Mouse (Mus musculus) intestine, postnatal 0 days (tissue): ENCODE data around the gene Nme8. TPM values are rescaled to one million over a fixed set of nuclear protein-coding genes. Genes with fewer than 3 reads are reported as not detected.
A peak's percentile ranks its signal among the peaks of the same experiment; 100 is the strongest.

Experiments used
- ATAC-seq: fragments of 200-750 bp; cut with Nextera tagmentation; 2 replicates; pipeline ENCODE4 v1.8.0; 2017; ENCODE audit warnings: mild to moderate bottlenecking, moderate TSS enrichment, moderate library complexity
- H3K27ac ChIP-seq: fragments of 300-500 bp; sonication (generic); 2 replicates; pipeline ENCODE4 v1.5.1; 2014; ENCODE audit warnings: mild to moderate bottlenecking, low read depth, low read length, moderate library complexity
- H3K27me3 ChIP-seq: fragments of 300-500 bp; sonication (generic); replicated peaks from 2 replicates; pipeline ENCODE4 v1.6.1; 2014; ENCODE audit warnings: low read length, mixed read lengths; ENCODE audit not compliant: control insufficient read depth, insufficient read depth
- H3K36me3 ChIP-seq: fragments of 300-500 bp; sonication (generic); 2 replicates; pipeline ENCODE4 v1.6.1; 2014; ENCODE audit warnings: mild to moderate bottlenecking, moderate library complexity; ENCODE audit not compliant: control insufficient read depth, insufficient read depth
- H3K4me1 ChIP-seq: fragments of 300-500 bp; sonication (generic); replicated peaks from 2 replicates; pipeline ENCODE4 v1.6.1; 2014; ENCODE audit warnings: antibody characterized with exemption, low read length, mixed read lengths; ENCODE audit not compliant: control insufficient read depth, insufficient read depth
- H3K4me2 ChIP-seq: fragments of 300-500 bp; sonication (generic); replicated peaks from 2 replicates; pipeline ENCODE4 v1.6.1; 2014; ENCODE audit warnings: low read depth, mild to moderate bottlenecking, moderate library complexity
- H3K4me3 ChIP-seq: fragments of 300-500 bp; sonication (generic); 2 replicates; pipeline ENCODE4 v1.5.1; 2014; ENCODE audit warnings: low read depth, low read length
- H3K9ac ChIP-seq: fragments of 300-500 bp; sonication (generic); 2 replicates; pipeline ENCODE4 v1.6.1; 2014; ENCODE audit warnings: mild to moderate bottlenecking, low read depth, low read length
- H3K9me3 ChIP-seq: fragments of 300-500 bp; sonication (generic); 2 replicates; pipeline ENCODE4 v1.6.1; 2016; ENCODE audit warnings: mixed run types; ENCODE audit not compliant: control insufficient read depth
- CTCF ChIP-seq: sonication (generic); IDR thresholded peaks from 2 replicates; pipeline ENCODE4 v1.5.1; 2016; ENCODE audit warnings: low read depth, mild to moderate bottlenecking, control low read depth, antibody characterized with exemption, moderate library complexity
- WGBS: fragments of 180-500 bp; shearing (Covaris S2); extraction: QIAGEN DNeasy Blood & Tissue Kit; methylation state at CpG from one replicate; pipeline ENCODE4 v1.1.7; 2014; 5-methylcytosine and 5-hydroxymethylcytosine counted together
- polyA plus RNA-seq: library from polyadenylated mRNA; unstranded; fragments of >200 nt; fragmentation: Nextera tagmentation; extraction: Ambion mirVana; gene quantifications from 2 replicates; pipeline ENCODE4 v1.2.1, GENCODE M21; 2015

The Nme8 gene
- polyA plus RNA-seq, 1 experiment from 2014 or later: not detected

- peak; percentile 78 for TF ChIP-seq CTCF
- no peak for ATAC-seq
- H3K4me2 ChIP-seq: no peak overlapping the region
- no peak overlapping the region for H3K27ac ChIP-seq
- H3K9me3 ChIP-seq: no peaks in the 10 kb centered on the region
- H3K36me3 ChIP-seq: no peaks in the 10 kb centered on the region
- whole genome bisulfite sequencing: 54% methylated on average over 2 of the region's 2 CpGs
- H3K27me3 ChIP-seq: no peaks in the 10 kb centered on the region
- H3K9ac ChIP-seq: no peak overlapping the region
- H3K4me1 ChIP-seq: no peaks in the 10 kb centered on the region
- H3K4me3 ChIP-seq: no peak overlapping the region
Observed at GRCm38 (mm10) chr13:19684007-19684406, 13.6 kb downstream of the Nme8 start.

DNA sequence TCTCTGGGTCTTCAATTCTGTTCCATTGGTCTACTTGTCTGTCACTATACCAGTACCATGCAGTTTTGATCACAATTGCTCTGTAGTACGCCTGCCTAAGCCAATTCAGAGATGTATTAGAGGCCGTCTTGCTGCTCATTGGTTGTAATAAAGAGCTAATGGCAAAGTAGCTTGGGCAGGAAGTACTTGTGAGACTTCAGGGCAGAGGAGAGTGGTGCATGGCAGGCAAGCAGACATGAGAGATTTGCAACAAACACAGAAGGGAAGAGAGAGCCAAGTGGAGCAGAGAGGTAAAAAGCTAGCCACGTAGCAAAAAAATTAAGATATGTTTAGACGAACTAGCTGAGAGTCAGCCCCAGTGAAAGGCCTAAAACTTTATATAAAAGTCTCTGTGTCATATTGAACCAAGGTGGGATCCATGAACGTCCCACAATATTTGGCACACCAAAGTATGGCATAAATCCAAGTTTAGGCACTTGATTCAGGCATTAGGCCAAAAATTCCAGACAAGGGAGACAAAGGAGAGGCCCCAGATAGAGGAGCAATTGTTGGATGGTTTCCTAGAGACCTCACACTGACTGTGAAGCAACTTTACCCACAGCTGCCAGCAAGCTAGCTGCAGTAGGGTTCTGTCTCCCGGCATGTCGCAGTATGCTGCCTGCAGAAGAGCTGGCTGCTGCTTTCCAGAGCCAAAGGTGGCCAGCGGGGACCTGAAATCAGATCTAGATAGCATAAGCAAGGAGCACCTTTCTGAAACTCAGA lies 14.5 kb downstream of the Nme8 start:
- 57% methylated on average over 8 of the region's 8 CpGs for WGBS

DNA sequence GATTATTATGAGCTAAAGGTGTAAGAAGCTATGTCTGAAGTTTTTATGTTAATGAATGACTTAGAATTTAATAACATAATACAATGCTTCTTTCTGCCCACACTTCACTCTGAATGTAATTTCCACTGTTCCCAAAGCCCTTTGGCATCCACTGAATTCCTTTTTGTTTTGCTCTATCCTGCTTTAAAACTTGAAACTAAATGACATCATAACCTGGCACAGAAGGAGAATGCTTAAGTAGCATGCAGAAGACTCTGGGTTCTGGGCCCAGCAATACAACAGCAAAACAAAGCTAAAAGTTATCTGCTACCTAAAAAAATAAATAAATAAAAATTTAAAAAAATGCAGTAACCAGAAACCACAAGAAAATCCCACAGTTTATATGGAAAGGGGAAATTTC lies 23.0 kb downstream of the Nme8 start:
- Histone ChIP-seq H3K36me3 (no peaks in the 10 kb centered on the region), H3K4me1 (no peaks in the 10 kb centered on the region), H3K4me2 (no peak overlapping the region), H3K9ac (no peak overlapping the region), H3K27me3 (no peaks in the 10 kb centered on the region), H3K27ac (no peak overlapping the region), H3K9me3 (no peaks in the 10 kb centered on the region), H3K4me3 (no peak overlapping the region)
- no peak for TF ChIP-seq CTCF
- ATAC-seq: no peak

More for the DNA sequence above, 14.5 kb downstream of the Nme8 start:
- no peak overlapping the region for H3K27ac ChIP-seq
- no peaks in the 10 kb centered on the region for H3K36me3 ChIP-seq
- H3K9ac ChIP-seq: no peak overlapping the region
- TF ChIP-seq CTCF: no peak
- no peak for ATAC-seq
- H3K4me1 ChIP-seq: no peaks in the 10 kb centered on the region
- H3K27me3 ChIP-seq: no peaks in the 10 kb centered on the region
- H3K9me3 ChIP-seq: no peaks in the 10 kb centered on the region
- H3K4me3 ChIP-seq: no peak overlapping the region
- H3K4me2 ChIP-seq: no peak overlapping the region

GRCm38 (mm10) chr13:19674025-19674424 lies 23.6 kb downstream of the Nme8 start:
- no peaks in the 10 kb centered on the region for H3K36me3 ChIP-seq
- no peak for TF ChIP-seq CTCF
- no peak overlapping the region for H3K4me2 ChIP-seq
- no peaks in the 10 kb centered on the region for H3K4me1 ChIP-seq
- H3K27me3 ChIP-seq: no peaks in the 10 kb centered on the region
- no peak overlapping the region for H3K27ac ChIP-seq
- WGBS: 76% methylated on average over 3 of the region's 3 CpGs
- no peak for ATAC-seq
- no peaks in the 10 kb centered on the region for H3K9me3 ChIP-seq
- H3K4me3 ChIP-seq: no peak overlapping the region
- H3K9ac ChIP-seq: no peak overlapping the region

DNA sequence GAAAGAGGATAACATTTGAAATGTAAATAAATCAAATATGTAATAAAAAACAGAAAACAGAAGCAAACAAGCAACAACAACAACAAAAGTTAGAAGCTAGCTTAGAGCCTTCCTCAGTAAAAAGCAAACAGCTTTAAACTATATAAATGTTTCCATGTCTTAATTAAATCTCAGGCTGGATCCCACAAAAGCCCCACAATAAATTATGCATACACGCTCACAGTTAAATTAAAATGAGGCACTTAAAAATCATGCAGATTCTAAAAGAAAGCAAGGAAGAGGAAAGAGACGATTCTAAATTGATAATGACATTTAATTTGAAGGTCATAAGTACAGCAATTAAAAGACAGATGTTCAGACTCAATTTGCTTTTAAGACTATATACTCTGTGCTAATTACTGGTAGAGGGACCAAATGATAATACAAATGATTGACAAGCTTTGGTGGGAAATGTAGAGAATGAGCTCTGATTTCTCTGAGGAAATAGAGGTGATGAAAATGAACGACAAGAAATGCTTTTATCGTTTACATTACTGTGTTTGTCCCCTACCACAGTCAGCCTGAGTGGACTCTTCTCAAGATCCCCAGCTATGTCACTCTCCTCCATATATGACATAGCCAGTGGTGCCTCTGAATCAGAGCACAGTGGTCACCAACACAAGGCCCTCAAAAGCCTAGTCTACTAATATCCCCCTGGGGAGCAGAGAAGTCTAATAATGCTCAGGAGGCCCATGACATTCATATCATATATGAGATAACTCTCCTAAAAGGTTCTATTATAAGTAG lies 29.0 kb downstream of the Nme8 start:
- no peaks in the 10 kb centered on the region for H3K36me3 ChIP-seq
- H3K27ac ChIP-seq: no peak overlapping the region
- H3K4me1 ChIP-seq: no peaks in the 10 kb centered on the region
- H3K9ac ChIP-seq: no peak overlapping the region
- WGBS: 80% methylated on average over 4 of the region's 4 CpGs
- H3K9me3 ChIP-seq: no peaks in the 10 kb centered on the region
- TF ChIP-seq CTCF: no peak
- H3K27me3 ChIP-seq: no peaks in the 10 kb centered on the region
- ATAC-seq: no peak
- H3K4me2 ChIP-seq: no peak overlapping the region
- no peak overlapping the region for H3K4me3 ChIP-seq

DNA sequence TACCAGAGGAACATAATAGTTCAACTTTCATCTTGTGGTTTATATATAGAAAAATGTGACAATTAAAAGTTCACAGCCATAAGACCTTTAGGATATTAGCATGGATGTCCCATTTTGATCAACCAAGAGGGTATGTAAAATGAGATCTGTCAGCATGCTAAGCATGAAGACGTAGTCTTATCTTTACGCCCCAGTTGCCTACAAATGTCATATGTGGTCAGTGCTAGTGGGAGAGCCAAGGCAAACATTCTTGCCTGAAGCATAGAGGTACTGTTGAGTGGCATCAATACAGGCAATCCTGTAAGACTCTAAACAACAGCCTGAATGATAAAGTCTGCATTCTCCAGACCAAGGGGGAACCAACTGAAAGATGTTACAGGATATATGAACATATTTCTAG lies 45.2 kb downstream of the Nme8 start:
- H3K36me3 ChIP-seq: no peaks in the 10 kb centered on the region
- H3K9me3 ChIP-seq: no peaks in the 10 kb centered on the region
- TF ChIP-seq CTCF: no peak
- H3K27me3 ChIP-seq: no peaks in the 10 kb centered on the region
- 92% methylated on average over 2 of the region's 2 CpGs for WGBS
- no peak for ATAC-seq
- H3K27ac ChIP-seq: no peak overlapping the region
- H3K4me1 ChIP-seq: no peaks in the 10 kb centered on the region
- no peak overlapping the region for H3K4me2 ChIP-seq
- H3K9ac ChIP-seq: no peak overlapping the region
- H3K4me3 ChIP-seq: no peak overlapping the region
